Mouse (Mus musculus): ENCODE measurements around the gene Gnai3.

Gene Gnai3

GRCm38 (mm10) chr3:108145534-108146445 is at the start of gene Gnai3:
Gene Gnai3, minus strand, starts transcription at chr3:108146146.
- DNase-seq (ENCODE audit: low spot score in 2 of 2), result peak; percentile 81 to 85

GRCm38 (mm10) chr3:108195287-108195686 is 49.3 kb upstream of the Gnai3 start:
- DNase-seq (ENCODE audit: low spot score in 2 of 2), result no peak

- DNase-seq (ENCODE audit: low spot score in 2 of 2), result no peak
Measured at GRCm38 (mm10) chr3:108193686-108194085, 47.7 kb upstream of the Gnai3 start.

- no peak for DNase-seq (ENCODE audit: low spot score in 2 of 2)
Measured at GRCm38 (mm10) chr3:108189897-108190296, 44.0 kb upstream of the Gnai3 start.

GRCm38 (mm10) chr3:108188716-108189490 is 43.0 kb upstream of the Gnai3 start:
- no peak for DNase-seq (ENCODE audit: low spot score in 2 of 2)

GRCm38 (mm10) chr3:108187111-108187795 is 41.3 kb upstream of the Gnai3 start:
- no peak for DNase-seq (ENCODE audit: low spot score in 2 of 2)

GRCm38 (mm10) chr3:108186098-108187047 is 40.4 kb upstream of the Gnai3 start, which contains the start of gene Amigo1:
Gene Amigo1, plus strand, starts transcription at chr3:108186335.
- no peak for DNase-seq (ENCODE audit: low spot score in 2 of 2)

GRCm38 (mm10) chr3:108185460-108186097 is 39.6 kb upstream of the Gnai3 start:
- DNase-seq (ENCODE audit: low spot score in 2 of 2), result no peak

GRCm38 (mm10) chr3:108184742-108185141 is 38.8 kb upstream of the Gnai3 start:
- DNase-seq (ENCODE audit: low spot score in 2 of 2), result no peak

- DNase-seq (ENCODE audit: low spot score in 2 of 2), result no peak
Measured at GRCm38 (mm10) chr3:108180514-108180913, 34.6 kb upstream of the Gnai3 start.

- DNase-seq (ENCODE audit: low spot score in 2 of 2), result no peak
Measured at GRCm38 (mm10) chr3:108178756-108179715, 33.1 kb upstream of the Gnai3 start.

GRCm38 (mm10) chr3:108174672-108175531 is 29.0 kb upstream of the Gnai3 start:
- no peak for DNase-seq (ENCODE audit: low spot score in 2 of 2)

- DNase-seq (ENCODE audit: low spot score in 2 of 2), result no peak
Measured at GRCm38 (mm10) chr3:108169199-108169598, 23.3 kb upstream of the Gnai3 start.

- DNase-seq (ENCODE audit: low spot score in 2 of 2), result no peak
Measured at GRCm38 (mm10) chr3:108167499-108167898, 21.6 kb upstream of the Gnai3 start.

GRCm38 (mm10) chr3:108166486-108167211 is 20.7 kb upstream of the Gnai3 start:
- no peak for DNase-seq (ENCODE audit: low spot score in 2 of 2)

GRCm38 (mm10) chr3:108165532-108166315 is 19.8 kb upstream of the Gnai3 start:
- no peak for DNase-seq (ENCODE audit: low spot score in 2 of 2)

- peak; percentile 44 to 75 for DNase-seq (ENCODE audit: low spot score in 2 of 2)
Measured at GRCm38 (mm10) chr3:108164807-108165206, 18.9 kb upstream of the Gnai3 start.

All from spleen, postnatal 14 days (tissue).